Mouse (Mus musculus): Measurements from ENCODE around the gene Sik2.
A peak's percentile ranks its signal among the peaks of the same experiment; 100 is the strongest.

Gene Sik2

DNA sequence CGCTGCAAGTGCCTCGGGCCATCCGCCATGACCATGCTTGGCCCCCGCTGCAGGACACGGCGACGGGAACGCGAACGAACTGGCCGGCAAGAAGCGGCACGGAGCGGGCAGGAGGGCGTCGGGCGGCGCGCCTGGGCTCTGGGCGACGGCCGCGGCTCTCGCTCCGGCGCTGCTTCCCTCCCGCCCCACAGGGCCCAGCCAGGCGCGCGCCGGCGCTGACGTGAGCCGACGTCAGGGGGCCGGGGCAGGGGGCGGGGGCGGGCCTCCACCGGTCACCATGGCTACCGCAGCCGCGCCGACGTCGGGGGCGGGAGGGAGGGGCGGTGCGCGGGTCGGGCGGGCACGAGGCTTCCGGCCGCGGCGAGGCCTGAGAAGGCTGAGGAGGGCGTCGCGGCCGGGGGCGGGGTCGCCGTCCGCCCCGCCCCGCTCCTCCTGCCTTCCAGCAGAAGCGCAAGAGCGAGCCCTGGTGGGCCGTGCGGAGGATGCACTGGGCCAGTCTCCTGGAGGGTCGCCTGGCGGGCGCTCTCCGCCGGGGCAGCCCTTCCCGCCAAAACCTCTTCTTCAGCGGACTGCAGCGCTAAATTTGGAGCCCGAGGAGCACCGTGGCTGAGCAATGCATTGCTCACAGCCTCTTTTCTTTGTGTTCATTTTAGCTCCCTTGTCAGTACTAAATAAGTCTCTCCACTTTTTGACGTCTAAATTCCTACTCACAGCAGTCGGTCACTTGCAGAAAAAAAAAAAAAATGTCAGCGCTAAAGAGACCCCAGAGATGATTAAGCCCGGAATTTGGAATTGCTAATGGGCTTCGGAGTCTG, at the start of gene Sik2:
Sik2 (minus strand) TSS at position 233 of the 815 bp plus-strand sequence.
- DNase-seq (ENCODE audit: low read depth, low spot score): peak; percentile 98

- no peak for DNase-seq (ENCODE audit: low read depth, low spot score)
Measured at GRCm38 (mm10) chr9:51056360-51057324, 47.8 kb upstream of the Sik2 start.

DNA sequence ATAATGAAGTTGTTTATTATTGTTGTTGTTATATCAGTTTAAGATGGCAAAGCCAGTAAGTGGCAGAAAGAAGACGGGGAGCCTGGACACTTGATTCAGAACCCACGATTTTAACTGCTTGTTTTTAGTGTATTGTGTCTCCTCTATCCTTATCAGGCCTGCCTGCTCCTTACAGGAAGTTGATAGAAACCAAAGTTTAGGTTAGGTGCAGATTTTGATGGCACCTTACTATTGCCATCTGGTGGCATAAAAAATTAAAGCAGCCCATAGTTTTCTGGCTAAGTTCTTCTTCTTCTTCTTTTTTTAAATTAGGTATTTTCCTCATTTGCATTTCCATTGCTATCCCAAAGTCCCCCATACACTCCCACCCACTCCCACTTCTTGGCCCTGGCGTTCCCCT, 43.3 kb upstream of the Sik2 start:
- DNase-seq (ENCODE audit: low read depth, low spot score): peak; percentile 69

GRCm38 (mm10) chr9:51042136-51042535, 33.3 kb upstream of the Sik2 start:
- no peak for DNase-seq (ENCODE audit: low read depth, low spot score)

GRCm38 (mm10) chr9:51041491-51041980, 32.7 kb upstream of the Sik2 start:
- DNase-seq (ENCODE audit: low read depth, low spot score): no peak

GRCm38 (mm10) chr9:51032785-51033529, 24.1 kb upstream of the Sik2 start:
- DNase-seq (ENCODE audit: low read depth, low spot score): peak; percentile 51

GRCm38 (mm10) chr9:51032291-51032690, 23.4 kb upstream of the Sik2 start:
- no peak for DNase-seq (ENCODE audit: low read depth, low spot score)

- DNase-seq (ENCODE audit: low read depth, low spot score): no peak
Measured at GRCm38 (mm10) chr9:51031603-51032002, 22.7 kb upstream of the Sik2 start.

DNA sequence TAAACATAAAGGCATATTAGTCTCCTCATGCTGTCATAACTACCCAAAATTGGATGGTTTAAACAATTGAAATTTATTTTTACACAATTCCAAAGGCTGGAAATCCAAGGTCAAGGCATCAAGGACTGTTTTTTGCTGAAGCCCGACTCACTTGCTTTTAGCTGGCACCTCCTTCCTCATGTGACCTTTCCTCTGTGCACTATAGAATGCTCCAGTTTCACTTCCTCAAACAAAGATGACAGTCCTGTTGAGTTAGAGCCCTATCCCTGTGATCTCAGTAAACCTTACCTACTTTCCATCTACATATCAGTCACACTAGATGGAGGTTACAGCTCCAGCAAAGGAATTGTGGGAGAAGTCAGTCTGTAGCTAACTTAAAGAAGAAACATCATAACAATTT, 21.3 kb upstream of the Sik2 start:
- no peak for DNase-seq (ENCODE audit: low read depth, low spot score)

- DNase-seq (ENCODE audit: low read depth, low spot score): no peak
Measured at GRCm38 (mm10) chr9:51026952-51027351, 18.1 kb upstream of the Sik2 start.

- no peak for DNase-seq (ENCODE audit: low read depth, low spot score)
Measured at GRCm38 (mm10) chr9:51021123-51021795, 12.4 kb upstream of the Sik2 start.

DNA sequence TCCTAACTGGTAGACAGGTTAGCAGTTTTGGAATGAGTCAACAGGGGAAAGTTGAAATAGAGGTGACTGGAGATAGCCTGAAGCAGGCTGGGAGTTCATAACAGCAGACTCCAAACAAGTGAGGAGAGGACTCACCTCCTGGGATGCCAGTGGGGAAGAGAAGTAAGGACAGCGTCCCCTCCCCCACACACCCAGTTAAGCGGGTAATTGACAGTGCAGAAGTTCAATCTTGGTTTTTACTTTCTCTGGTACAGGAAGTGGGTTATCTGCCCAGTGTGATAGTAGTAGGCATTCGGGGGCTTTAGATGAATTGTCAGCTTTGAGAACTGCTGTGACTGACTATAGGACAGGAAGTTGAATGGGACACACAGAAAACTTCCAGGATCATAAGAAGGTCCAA, 11.5 kb upstream of the Sik2 start:
- peak; percentile 53 for DNase-seq (ENCODE audit: low read depth, low spot score)

DNA sequence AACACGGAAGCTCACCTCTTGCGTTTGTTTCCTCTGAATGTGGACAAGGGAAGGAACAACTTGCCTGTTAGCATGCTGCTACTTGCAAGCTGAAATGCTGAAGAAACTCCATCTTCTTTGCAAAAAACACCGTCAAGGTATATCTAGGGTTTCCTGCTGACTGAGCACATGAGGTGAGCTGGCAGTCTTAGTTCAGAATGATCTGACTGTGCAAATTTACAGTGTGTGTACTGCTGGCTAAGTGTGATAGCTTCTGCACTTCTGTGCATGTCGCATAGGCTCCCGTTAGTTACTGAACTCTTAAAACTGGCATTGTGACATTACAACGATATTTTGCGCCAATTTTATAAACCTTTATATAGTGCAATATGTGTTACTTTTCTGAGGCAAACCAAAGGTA, 10.8 kb upstream of the Sik2 start:
- DNase-seq (ENCODE audit: low read depth, low spot score): peak; percentile 16

DNA sequence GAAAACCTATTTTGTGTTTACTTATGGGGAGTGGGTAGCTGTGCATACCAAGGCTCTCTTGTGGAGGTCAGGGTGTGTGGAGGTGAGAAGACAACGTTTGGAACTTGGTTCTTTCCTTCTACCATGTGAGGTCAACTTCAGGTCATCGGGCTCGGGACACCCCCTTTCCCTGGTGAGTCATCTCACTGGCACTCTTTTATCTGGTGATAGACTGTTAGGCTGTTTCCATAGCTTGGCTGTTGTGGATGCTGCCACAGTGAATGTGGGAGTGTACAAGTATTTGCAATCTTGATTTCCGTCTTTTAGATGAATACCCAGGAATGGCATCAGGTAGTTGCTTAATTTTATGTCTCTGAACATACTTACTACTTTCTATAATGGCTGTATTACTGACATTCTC, 6.9 kb upstream of the Sik2 start:
- peak; percentile 22 for DNase-seq (ENCODE audit: low read depth, low spot score)

GRCm38 (mm10) chr9:51013644-51014043, 4.8 kb upstream of the Sik2 start:
- DNase-seq (ENCODE audit: low read depth, low spot score): no peak

DNA sequence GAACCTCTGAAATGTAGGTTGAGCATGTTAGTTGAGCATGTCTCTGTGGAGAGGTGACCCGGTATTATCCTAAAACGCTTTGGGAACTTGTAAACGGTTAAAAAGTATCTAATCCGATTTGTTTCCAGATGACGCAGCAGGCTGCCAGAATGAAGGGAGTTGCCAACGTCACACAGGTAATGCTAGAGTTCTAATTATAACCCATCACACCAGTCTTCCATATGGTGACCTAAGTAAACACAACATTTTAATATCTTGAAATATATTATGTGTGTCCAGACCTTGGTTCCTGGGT, 730 bp upstream of the Sik2 start:
- DNase-seq (ENCODE audit: low read depth, low spot score): no peak

GRCm38 (mm10) chr9:51008068-51008840, 619 bp downstream of the Sik2 start:
- DNase-seq (ENCODE audit: low read depth, low spot score): peak; percentile 49

- no peak for DNase-seq (ENCODE audit: low read depth, low spot score)
Measured at GRCm38 (mm10) chr9:51007726-51008067, 1.2 kb downstream of the Sik2 start.

GRCm38 (mm10) chr9:51006846-51007245, 2.0 kb downstream of the Sik2 start:
- DNase-seq (ENCODE audit: low read depth, low spot score): peak; percentile 92

DNA sequence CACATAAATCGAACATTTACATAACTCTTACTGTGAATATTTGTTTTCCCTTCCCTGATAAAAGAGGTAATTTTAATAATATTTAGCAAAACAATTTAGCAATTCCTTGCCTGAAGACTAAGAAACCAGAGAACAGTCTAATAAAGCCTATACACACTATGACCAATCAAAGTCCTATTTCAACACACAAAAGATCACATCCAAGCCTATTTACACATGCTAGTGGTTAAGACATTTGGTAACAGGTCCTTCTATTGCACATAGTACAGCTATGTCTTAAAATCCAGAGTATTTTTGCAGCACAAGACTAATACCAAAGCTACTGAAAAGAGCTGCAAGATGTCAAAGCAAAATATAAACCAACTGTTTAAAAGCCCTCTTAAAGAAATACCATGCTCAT, 4.8 kb downstream of the Sik2 start:
- DNase-seq (ENCODE audit: low read depth, low spot score): no peak

DNA sequence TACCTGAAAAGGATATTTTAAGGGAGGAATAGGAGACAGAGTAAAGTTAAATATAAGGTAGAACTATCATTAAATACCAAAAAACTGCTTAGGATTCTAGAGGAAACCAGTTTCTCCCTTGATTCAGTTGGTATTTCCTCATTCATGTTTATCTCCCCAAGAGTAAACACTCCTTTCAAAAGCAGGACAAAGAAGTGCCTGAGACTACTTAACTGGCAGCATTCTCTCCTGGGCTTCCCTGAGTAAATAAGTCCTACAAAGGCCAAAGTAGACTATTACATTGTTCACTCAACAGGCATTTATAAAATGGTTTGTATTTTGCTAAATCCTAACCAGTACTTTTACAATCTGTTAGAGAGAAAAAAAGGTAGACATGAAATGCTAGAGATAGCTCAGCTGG, 22.2 kb downstream of the Sik2 start:
- no peak for DNase-seq (ENCODE audit: low read depth, low spot score)

Data from CD4-positive, CD25-positive, alpha-beta regulatory T cell, adult 2 months (primary cell).